Mouse (Mus musculus) bone marrow, adult 2 months (tissue): ENCODE measurements around the gene Sall2. TPM values are rescaled to one million over a fixed set of nuclear protein-coding genes. Genes with fewer than 3 reads are reported as not detected.

Experiments used
- H3K27ac ChIP-seq: fragments of 200-500 bp; 2 replicates; pipeline ENCODE4 v1.5.1; 2012; ENCODE audit warnings: low read depth, mild to moderate bottlenecking, control low read depth, inconsistent platforms, low read length; ENCODE audit not compliant: control insufficient read depth, poor library complexity, insufficient read depth
- H3K4me1 ChIP-seq: fragments of 200-500 bp; 2 replicates; pipeline ENCODE4 v1.6.1; 2011; ENCODE audit warnings: low read length; ENCODE audit not compliant: control insufficient read depth, insufficient read depth
- H3K4me3 ChIP-seq: fragments of 200-500 bp; replicated peaks from 2 replicates; pipeline ENCODE3; 2011; ENCODE audit warnings: mild to moderate bottlenecking, low read depth, low read length, control low read depth; ENCODE audit not compliant: control insufficient read depth
- CTCF ChIP-seq: fragments of 200-500 bp; IDR thresholded peaks from 2 replicates; pipeline ENCODE4 v1.5.1; 2011; ENCODE audit warnings: low read length, control low read depth; ENCODE audit not compliant: control insufficient read depth, insufficient read depth
- POLR2A ChIP-seq: fragments of 200-500 bp; IDR thresholded peaks from 2 replicates; pipeline ENCODE4 v1.6.1; 2011; ENCODE audit warnings: low read depth, mild to moderate bottlenecking, control low read depth, low read length, borderline replicate concordance; ENCODE audit not compliant: control insufficient read depth
- WGBS: fragments of 180-500 bp; shearing (Covaris S2); methylation state at CpG from one replicate; pipeline ENCODE4 v1.1.7; 2018; 5-methylcytosine and 5-hydroxymethylcytosine counted together
- polyA plus RNA-seq: library from polyadenylated mRNA; stranded (reverse); fragments of >200 nt; gene quantifications from 2 replicates; pipeline ENCODE4 v1.2.4, GENCODE M21; 2011; ENCODE audit warnings: low replicate concordance; ENCODE audit not compliant: missing spikeins, insufficient read depth, insufficient read length

Gene Sall2
- polyA plus RNA-seq, 1 experiment = 1.7 TPM

- no peak overlapping the region for H3K27ac ChIP-seq
- 89% methylated on average over 5 of the region's 5 CpGs for WGBS
- H3K4me1 ChIP-seq = no peaks in the 10 kb centered on the region
- no peak overlapping the region for H3K4me3 ChIP-seq
- TF ChIP-seq POLR2A (no peak), CTCF (no peak)
Observed at GRCm38 (mm10) chr14:52283629-52284028, 44.9 kb downstream of the Sall2 start.

GRCm38 (mm10) chr14:52279747-52280120 lies 48.8 kb downstream of the Sall2 start:
- under 1% methylated on average over 21 of the region's 21 CpGs for whole genome bisulfite sequencing
- peak overlapping the region; percentile 99 for H3K4me3 ChIP-seq
- peak overlapping the region; percentile 85 for H3K27ac ChIP-seq
- no peak for TF ChIP-seq POLR2A
- no peak for TF ChIP-seq CTCF
- H3K4me1 ChIP-seq = no peaks in the 10 kb centered on the region

- H3K27ac ChIP-seq = peak within 1 kb of the TSS; percentile 85
- H3K4me1 ChIP-seq = no peaks in the 10 kb centered on the region
- 2% methylated on average over 66 of the region's 66 CpGs for WGBS
- TF ChIP-seq POLR2A (peak; percentile 94), CTCF (peak; percentile 95)
- peak within 1 kb of the TSS; percentile 99 for H3K4me3 ChIP-seq
Observed at GRCm38 (mm10) chr14:52278932-52279746, 49.4 kb downstream of the Sall2 start, which contains the start of the genes Tox4 and Rab2b. Gene Tox4, plus strand, starts transcription at chr14:52279146. Gene Rab2b, minus strand, starts transcription at chr14:52279545.

GRCm38 (mm10) chr14:52277210-52277609 lies 51.4 kb downstream of the Sall2 start:
- no peak overlapping the region for H3K27ac ChIP-seq
- WGBS = 88% methylated on average over 4 of the region's 4 CpGs

GRCm38 (mm10) chr14:52272781-52273180 lies 55.8 kb downstream of the Sall2 start:
- WGBS = 73% methylated on average over 3 of the region's 3 CpGs
- TF ChIP-seq POLR2A (no peak), CTCF (no peak)
- no peak overlapping the region for H3K27ac ChIP-seq
- H3K4me3 ChIP-seq = no peak overlapping the region
- H3K4me1 ChIP-seq = no peaks in the 10 kb centered on the region

More at GRCm38 (mm10) chr14:52277210-52277609, 51.4 kb downstream of the Sall2 start:
- Histone ChIP-seq H3K4me3 (no peak overlapping the region), H3K4me1 (no peaks in the 10 kb centered on the region)
- TF ChIP-seq CTCF (no peak), POLR2A (no peak)

Other genes with a start within 250 kb of the Sall2 start
- gene Hnrnpc, start 224.7 kb downstream of the Sall2 start, polyA plus RNA-seq = 226 and 328 TPM in 2 replicates
- 337 and 668 TPM in 2 replicates for gene Rpgrip1, start 218.1 kb downstream of the Sall2 start, polyA plus RNA-seq
- 105 and 117 TPM in 2 replicates for gene Supt16, start 131.3 kb downstream of the Sall2 start, polyA plus RNA-seq
- gene Chd8, start 71.0 kb downstream of the Sall2 start, polyA plus RNA-seq = 38.2 and 71.8 TPM in 2 replicates
- 8.3 and 25.6 TPM in 2 replicates for gene Tox4, start 49.6 kb downstream of the Sall2 start, polyA plus RNA-seq
- gene Rab2b, start 49.2 kb downstream of the Sall2 start, polyA plus RNA-seq = 6.7 and 7.9 TPM in 2 replicates
- 64.5 and 98.3 TPM in 2 replicates for gene Mettl3, start 23.6 kb downstream of the Sall2 start, polyA plus RNA-seq
- not detected in 2 replicates for gene Olfr1513, start 27.6 kb upstream of the Sall2 start, polyA plus RNA-seq
- gene Olfr1512, start 50.4 kb upstream of the Sall2 start, polyA plus RNA-seq = not detected in 2 replicates
- not detected in 2 replicates for gene Olfr1511, start 68.6 kb upstream of the Sall2 start, polyA plus RNA-seq
- gene Olfr1510, start 85.6 kb upstream of the Sall2 start, polyA plus RNA-seq = not detected in 2 replicates
- not detected in 2 replicates for gene Olfr1509, start 114.2 kb upstream of the Sall2 start, polyA plus RNA-seq
- not detected in 2 replicates for gene Olfr1508, start 138.7 kb upstream of the Sall2 start, polyA plus RNA-seq
- gene Olfr1507, start 167.0 kb upstream of the Sall2 start, polyA plus RNA-seq = not detected in 2 replicates